Mouse (Mus musculus): ENCODE data around the gene Ms4a6c.

DNA sequence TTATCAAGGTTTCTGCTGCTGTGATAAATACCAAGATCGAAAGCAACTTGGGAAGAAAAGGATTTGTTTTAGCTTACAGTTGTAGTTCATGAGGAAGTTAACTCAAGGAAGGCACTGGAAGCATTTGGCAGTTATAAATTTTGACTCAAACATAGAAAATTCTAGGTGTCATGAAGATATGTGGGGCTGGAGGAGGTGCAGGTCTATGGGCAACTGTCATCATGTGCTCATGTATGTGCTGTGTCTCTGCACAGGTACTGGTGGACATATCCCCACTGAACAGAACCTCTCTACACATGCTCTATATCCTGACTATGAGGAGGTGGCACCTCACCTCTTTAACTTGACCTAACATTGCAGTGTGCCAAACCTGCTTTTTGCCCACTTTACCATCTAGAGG lies 17.4 kb downstream of the Ms4a6c start:
- TF ChIP-seq TAL1 (IDR thresholded peaks at IDR 0.05; ENCODE audit: low read length) (no peak), GATA1 (IDR thresholded peaks at IDR 0.05; ENCODE audit: low read length) (no peak)
